Mouse (Mus musculus) thymus, adult 2 months (tissue): Measurements from ENCODE around the gene Tbl2.

Experiments used
- CTCF ChIP-seq: fragments of 200-500 bp; IDR thresholded peaks from 2 replicates; pipeline ENCODE4 v1.5.1; 2012; ENCODE audit warnings: mild to moderate bottlenecking, control low read depth, low read length, moderate library complexity, borderline replicate concordance; ENCODE audit not compliant: control insufficient read depth, poor library complexity, insufficient read depth; ENCODE audit errors: extremely low read depth
- POLR2A ChIP-seq: fragments of 200-500 bp; IDR thresholded peaks from 2 replicates; pipeline ENCODE4 v1.6.1; 2012; ENCODE audit warnings: mild to moderate bottlenecking, low read length, control low read depth, moderate library complexity; ENCODE audit not compliant: control insufficient read depth, poor library complexity, insufficient read depth; ENCODE audit errors: extremely low read depth

GRCm38 (mm10) chr5:135167469-135167868 lies 18.0 kb downstream of the Tbl2 start:
- TF ChIP-seq POLR2A (no peak), CTCF (no peak)
